Mouse (Mus musculus) kidney, adult 2 months (tissue): ENCODE data around the gene Zbtb8a. TPM values are rescaled to one million over a fixed set of nuclear protein-coding genes. Genes with fewer than 3 reads are reported as not detected.
"Not testable (repeated sequence)": the region's sequence is repeated elsewhere in the genome, so short reads cannot be mapped to it uniquely, and the experiment has no call there.

Source experiments
- DNase-seq: peaks from one replicate; pipeline ENCODE4 v3.0.0; 2021
- H3K27ac ChIP-seq: fragments of 200-500 bp; 2 replicates; pipeline ENCODE4 v1.5.1; 2012; ENCODE audit warnings: low read depth, low read length, control low read depth, inconsistent platforms; ENCODE audit not compliant: insufficient read depth
- H3K27me3 ChIP-seq: fragments of 200-500 bp; replicated peaks from 2 replicates; pipeline ENCODE4 v1.6.1; 2012; ENCODE audit warnings: mild to moderate bottlenecking, moderate library complexity, low read length, inconsistent platforms; ENCODE audit not compliant: control insufficient read depth, insufficient read depth
- H3K36me3 ChIP-seq: fragments of 200-500 bp; 2 replicates; pipeline ENCODE4 v1.6.1; 2012; ENCODE audit warnings: mild to moderate bottlenecking, moderate library complexity, low read length, inconsistent platforms; ENCODE audit not compliant: control insufficient read depth, insufficient read depth
- H3K4me1 ChIP-seq: fragments of 200-500 bp; 2 replicates; pipeline ENCODE4 v1.6.1; 2011; ENCODE audit warnings: low read length; ENCODE audit not compliant: control insufficient read depth, insufficient read depth
- H3K4me3 ChIP-seq: fragments of 200-500 bp; 2 replicates; pipeline ENCODE4 v1.5.1; 2011; ENCODE audit warnings: mild to moderate bottlenecking, low read depth, low read length, control low read depth; ENCODE audit not compliant: insufficient read depth
- CTCF ChIP-seq: fragments of 200-500 bp; conservative IDR thresholded peaks from 2 replicates; pipeline ENCODE4 v1.5.1; 2011; ENCODE audit warnings: low read depth, mild to moderate bottlenecking, control low read depth, low read length, moderate library complexity, mixed read lengths; ENCODE audit not compliant: insufficient read depth, insufficient read length
- POLR2A ChIP-seq: fragments of 200-500 bp; IDR thresholded peaks from one replicate; pipeline ENCODE4 v1.6.1; 2011; ENCODE audit warnings: low read depth, low read length, control low read depth
- WGBS: fragments of 180-500 bp; shearing (Covaris S2); methylation state at CpG from one replicate; pipeline ENCODE4 v1.1.7; 2018; 5-methylcytosine and 5-hydroxymethylcytosine counted together
- polyA plus RNA-seq: library from polyadenylated mRNA; depleted of rRNA; stranded (reverse); fragments of >200 nt; gene quantifications from 2 replicates; pipeline ENCODE4 v1.2.3, GENCODE M21; 2012; rRNA removed

Zbtb8a gene
- 4.9 and 5.4 TPM in 2 replicates for polyA plus RNA-seq

- TF ChIP-seq CTCF = no peak
- TF ChIP-seq POLR2A = no peak
- DNase-seq = peak; percentile 60
- Histone ChIP-seq H3K27me3 (no peaks in the 10 kb centered on the region), H3K4me3 (peak within 1 kb of the TSS; percentile 54), H3K27ac (peak within 1 kb of the TSS; percentile 32), H3K36me3 (no peaks in the 10 kb centered on the region), H3K4me1 (peaks cover 6% of the 10 kb centered on the region; the same call in 1 of the 2 replicates)
- 2% methylated on average over 64 of the region's 65 CpGs for WGBS
Observed at GRCm38 (mm10) chr4:129377601-129378390, at the start of gene Zbtb8a. Gene Zbtb8a (minus strand): TSS chr4:129378116.

DNA sequence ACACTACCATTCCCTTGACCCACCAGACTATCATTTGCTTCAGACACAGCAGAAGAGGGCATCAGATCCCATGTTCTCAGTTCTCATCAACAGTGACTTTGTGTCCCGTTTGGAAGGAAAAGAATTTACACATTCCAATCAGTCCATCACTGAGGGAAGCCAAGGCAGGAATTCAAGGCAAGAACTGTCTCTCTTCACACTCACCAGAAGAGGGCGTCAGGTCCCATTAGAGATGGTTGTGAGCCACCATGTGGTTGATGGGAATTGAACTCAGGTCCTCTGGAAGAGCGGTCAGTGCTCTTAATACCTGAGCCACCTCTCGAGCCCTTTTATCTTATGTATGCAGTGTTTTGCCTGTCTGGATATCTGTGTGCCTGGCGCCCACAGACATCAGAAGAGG is 40.4 kb upstream of the Zbtb8a start:
- Histone ChIP-seq H3K27me3 (no peaks in the 10 kb centered on the region), H3K4me3 (no peak overlapping the region), H3K4me1 (no peaks in the 10 kb centered on the region), H3K27ac (no peak overlapping the region), H3K36me3 (no peaks in the 10 kb centered on the region)
- no peak for DNase-seq
- no peak for TF ChIP-seq POLR2A
- TF ChIP-seq CTCF = no peak
- 80% methylated on average over 5 of the region's 5 CpGs for WGBS

DNA sequence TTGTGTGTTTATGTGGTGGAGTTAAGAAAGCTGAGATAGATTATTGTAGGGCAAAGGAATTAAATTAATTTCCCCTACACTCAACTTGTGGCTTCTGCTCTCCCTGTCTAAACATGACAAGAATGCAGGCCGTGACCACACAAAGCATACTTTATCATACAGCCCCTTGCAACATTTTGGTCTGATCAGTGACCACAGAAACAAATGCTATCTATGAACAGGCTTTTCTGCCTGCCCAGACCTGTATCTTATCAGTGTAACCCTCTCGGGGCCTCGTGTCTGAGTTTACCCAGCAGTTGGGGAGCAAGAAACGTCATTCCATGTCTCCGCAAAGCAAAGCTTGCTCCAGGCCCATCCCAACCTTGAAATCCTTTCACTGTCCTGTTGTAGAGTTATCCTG is 38.6 kb upstream of the Zbtb8a start:
- H3K4me3 ChIP-seq = no peak overlapping the region
- WGBS = 79% methylated on average over 5 of the region's 5 CpGs
- DNase-seq = no peak

DNA sequence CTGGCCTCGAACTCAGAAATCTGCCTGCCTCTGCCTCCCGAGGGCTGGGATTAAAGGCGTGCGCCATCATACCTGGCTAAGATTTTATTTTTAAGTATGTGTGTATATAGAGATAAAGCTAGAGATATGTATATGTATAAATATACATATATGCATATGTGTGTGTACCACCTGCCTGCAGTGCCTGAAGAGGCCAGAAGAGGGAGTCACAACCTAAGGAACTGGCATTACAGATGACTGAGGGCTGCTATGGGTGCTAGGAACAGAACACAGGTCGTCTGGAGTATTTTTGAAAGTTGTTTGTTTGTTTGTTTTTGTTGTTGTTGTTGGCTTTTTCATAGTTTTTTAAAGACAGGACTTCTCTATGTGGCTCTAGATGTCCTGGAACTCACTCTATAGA is 38.0 kb upstream of the Zbtb8a start:
- H3K4me3 ChIP-seq = no peak overlapping the region
- no peaks in the 10 kb centered on the region for H3K36me3 ChIP-seq
- 96% methylated on average over 5 of the region's 5 CpGs for WGBS
- H3K4me1 ChIP-seq = no peaks in the 10 kb centered on the region
- DNase-seq = no peak
- H3K27ac ChIP-seq = no peak overlapping the region
- no peaks in the 10 kb centered on the region for H3K27me3 ChIP-seq
- TF ChIP-seq POLR2A = no peak
- TF ChIP-seq CTCF = 0 out of 2 replicates have a peak, but pooled peaks have one; percentile 7

More for the DNA sequence above, 38.6 kb upstream of the Zbtb8a start:
- H3K27ac ChIP-seq = no peak overlapping the region
- no peaks in the 10 kb centered on the region for H3K27me3 ChIP-seq
- TF ChIP-seq POLR2A = no peak
- no peak for TF ChIP-seq CTCF
- no peaks in the 10 kb centered on the region for H3K4me1 ChIP-seq
- no peaks in the 10 kb centered on the region for H3K36me3 ChIP-seq

GRCm38 (mm10) chr4:129410991-129411390 is 33.1 kb upstream of the Zbtb8a start:
- Histone ChIP-seq H3K27me3 (no peaks in the 10 kb centered on the region), H3K27ac (no peak overlapping the region), H3K4me1 (no peaks in the 10 kb centered on the region), H3K4me3 (no peak overlapping the region), H3K36me3 (no peaks in the 10 kb centered on the region)
- TF ChIP-seq CTCF = no peak
- DNase-seq = peak; percentile 17

GRCm38 (mm10) chr4:129410532-129410931 is 32.6 kb upstream of the Zbtb8a start:
- not testable (repeated sequence) for H3K36me3 ChIP-seq, H3K27ac ChIP-seq, H3K4me3 ChIP-seq, DNase-seq, H3K4me1 ChIP-seq, H3K27me3 ChIP-seq
- 92% methylated on average over 3 of the region's 3 CpGs for WGBS

DNA sequence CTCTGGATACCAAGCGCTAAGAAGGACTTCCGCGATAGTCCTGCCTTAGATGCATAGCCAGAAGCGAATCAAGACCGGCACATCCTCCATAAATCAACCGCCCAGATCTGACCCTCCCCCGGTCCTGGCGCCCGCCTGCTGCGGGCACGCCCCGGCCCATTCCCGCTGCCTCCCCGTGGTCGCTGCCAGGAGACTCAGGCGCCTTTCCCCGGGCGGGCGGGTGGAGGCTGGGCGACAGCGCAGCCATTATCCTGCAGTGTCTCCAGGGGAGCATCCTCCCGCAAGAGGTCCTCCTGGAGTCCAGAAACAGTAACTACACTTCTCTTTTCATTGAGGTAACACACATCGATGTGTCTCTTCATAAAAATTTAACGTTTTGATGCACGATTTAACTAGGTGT is 28.5 kb upstream of the Zbtb8a start:
- no peaks in the 10 kb centered on the region for H3K4me1 ChIP-seq
- H3K27ac ChIP-seq = no peak overlapping the region
- no peaks in the 10 kb centered on the region for H3K27me3 ChIP-seq
- H3K4me3 ChIP-seq = peak overlapping the region; percentile 13
- 2% methylated on average over 25 of the region's 25 CpGs for WGBS
- H3K36me3 ChIP-seq = no peaks in the 10 kb centered on the region
- TF ChIP-seq CTCF (peak; percentile 49), POLR2A (no peak)
- peak; percentile 87 for DNase-seq
